Mouse (Mus musculus) kidney, adult 2 months (tissue): ENCODE data around the gene Amer2.

Source experiments
- CTCF ChIP-seq: fragments of 200-500 bp; conservative IDR thresholded peaks from 2 replicates; pipeline ENCODE4 v1.5.1; 2011; ENCODE audit warnings: low read depth, mild to moderate bottlenecking, control low read depth, low read length, moderate library complexity, mixed read lengths; ENCODE audit not compliant: insufficient read depth, insufficient read length
- POLR2A ChIP-seq: fragments of 200-500 bp; IDR thresholded peaks from one replicate; pipeline ENCODE4 v1.6.1; 2011; ENCODE audit warnings: low read depth, low read length, control low read depth

DNA sequence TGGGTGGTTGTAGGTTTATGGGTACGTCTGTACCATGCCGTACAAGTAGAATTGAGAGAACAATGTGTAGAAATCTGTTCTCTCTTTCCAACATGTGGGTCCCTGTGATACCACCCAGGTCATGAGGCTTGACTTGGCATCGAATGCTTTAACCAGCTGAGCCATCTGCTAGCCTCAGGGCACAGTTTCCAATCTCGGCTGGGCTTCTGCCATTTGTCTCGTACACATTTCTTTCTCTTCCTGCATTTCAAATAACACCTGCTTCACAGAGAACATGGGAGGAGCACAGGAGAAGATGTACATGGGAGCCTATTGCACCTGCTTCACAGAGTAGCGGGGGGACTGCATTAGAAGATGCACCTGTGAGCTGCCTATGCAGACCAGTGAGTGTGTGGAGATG is 38.2 kb downstream of the Amer2 start:
- TF ChIP-seq CTCF (no peak), POLR2A (no peak)
